Mouse (Mus musculus): ENCODE measurements at regions not wholly inside any gene's neighbourhood (a gene's known extent, or its start where the extent isn't known, plus 50 kb on each side); places are given as distances from the start of the nearest gene placed in this dataset.

DNA sequence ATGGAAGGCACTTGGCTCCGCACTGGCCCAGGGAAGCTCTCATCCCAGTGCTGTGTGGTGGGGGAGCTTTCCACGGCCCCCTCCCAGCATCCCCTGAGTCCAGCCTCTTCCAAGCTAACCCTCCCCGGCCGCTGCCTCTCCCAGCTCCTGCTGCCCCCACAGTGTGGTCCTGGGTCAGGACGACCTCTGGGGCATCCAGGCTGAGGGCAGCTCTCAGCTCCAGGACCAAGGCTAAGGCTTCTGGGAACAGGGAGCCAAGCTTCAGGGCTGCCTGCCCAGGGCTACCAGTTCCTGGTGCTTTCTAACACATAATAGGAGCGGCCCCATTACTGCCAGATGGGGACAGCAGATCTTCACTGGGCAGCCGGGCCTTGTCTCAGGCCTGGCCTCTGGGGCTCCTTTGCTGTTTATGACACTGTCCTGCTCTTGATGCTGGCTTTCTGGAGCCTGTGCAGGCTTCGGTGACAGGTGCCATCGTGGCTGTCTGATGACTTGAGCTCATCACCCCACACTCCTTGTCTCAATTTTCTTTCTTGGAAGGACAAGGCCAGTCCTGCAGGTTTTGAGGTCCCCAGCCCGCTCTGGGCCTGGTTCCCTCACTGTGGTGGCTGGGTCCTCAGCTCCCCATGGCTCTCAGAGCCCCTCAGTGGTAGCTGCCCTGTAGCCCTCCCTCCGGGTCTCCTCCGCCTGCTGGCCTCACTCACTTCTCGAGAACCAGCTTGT lies 71.2 kb upstream of the Tmem189 start:
- H3K4me1 ChIP-seq (ENCODE audit: control insufficient read depth, insufficient read depth, low read length) = peaks cover 13% of the 10 kb centered on the region
- H3K4me3 ChIP-seq (ENCODE audit: insufficient read depth, low read depth, low read length) = no peak overlapping the region
- WGBS = 86% methylated on average over 13 of the region's 13 CpGs
- TF ChIP-seq POLR2A (IDR thresholded peaks at IDR 0.05; ENCODE audit: insufficient read depth, low read depth, low read length) (no peak), CTCF (IDR thresholded peaks at IDR 0.05; ENCODE audit: insufficient read depth, low read depth, low read length) (no peak; the same call in 1 of the 2 replicates)
- H3K27ac ChIP-seq (ENCODE audit: insufficient read depth, low read depth, low read length) = no peak overlapping the region

- Histone ChIP-seq H3K4me3 (ENCODE audit: insufficient read depth, low read depth, low read length) (no peak overlapping the region), H3K27ac (ENCODE audit: insufficient read depth, low read depth, low read length) (no peak overlapping the region), H3K4me1 (ENCODE audit: control insufficient read depth, insufficient read depth, low read length) (peaks cover 11% of the 10 kb centered on the region)
- WGBS = 93% methylated on average over 9 of the region's 9 CpGs
- TF ChIP-seq CTCF (IDR thresholded peaks at IDR 0.05; ENCODE audit: insufficient read depth, low read depth, low read length) (no peak), POLR2A (IDR thresholded peaks at IDR 0.05; ENCODE audit: insufficient read depth, low read depth, low read length) (no peak)
Measured at GRCm38 (mm10) chr2:167759603-167760390, 70.2 kb upstream of the Tmem189 start.

- TF ChIP-seq CTCF (IDR thresholded peaks at IDR 0.05; ENCODE audit: insufficient read depth, low read depth, low read length) (no peak), POLR2A (IDR thresholded peaks at IDR 0.05; ENCODE audit: insufficient read depth, low read depth, low read length) (no peak; the same call in 1 of the 2 replicates)
- H3K4me1 ChIP-seq (ENCODE audit: control insufficient read depth, insufficient read depth, low read length) = peaks cover 10% of the 10 kb centered on the region
- no peak overlapping the region for H3K27ac ChIP-seq (ENCODE audit: insufficient read depth, low read depth, low read length)
- H3K4me3 ChIP-seq (ENCODE audit: insufficient read depth, low read depth, low read length) = no peak overlapping the region
- WGBS = 68% methylated on average over 12 of the region's 12 CpGs
Measured at GRCm38 (mm10) chr2:167757157-167757780, 67.6 kb upstream of the Tmem189 start.

DNA sequence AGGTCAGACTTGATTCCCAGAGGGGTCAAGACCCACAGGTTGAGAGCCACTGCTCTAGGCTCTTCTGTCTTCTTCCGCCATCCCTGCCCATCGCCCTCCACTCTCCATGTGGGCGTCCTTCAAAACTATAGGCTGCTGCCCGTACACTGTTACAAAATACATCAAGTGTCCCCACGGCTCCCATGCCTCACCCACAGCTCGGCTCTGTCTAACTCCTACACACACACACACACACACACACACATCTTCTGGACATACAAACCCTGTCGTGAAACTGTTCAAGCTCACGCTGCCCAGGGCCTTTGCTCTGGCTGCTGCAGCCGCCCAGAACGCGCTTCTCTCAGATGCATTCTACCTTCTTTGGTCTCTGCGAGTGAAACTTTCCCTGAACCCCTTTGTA lies 67.1 kb upstream of the Tmem189 start:
- Histone ChIP-seq H3K4me3 (ENCODE audit: insufficient read depth, low read depth, low read length) (no peak overlapping the region), H3K4me1 (ENCODE audit: control insufficient read depth, insufficient read depth, low read length) (peaks cover 10% of the 10 kb centered on the region)
- WGBS = 91% methylated on average over 12 of the region's 12 CpGs

DNA sequence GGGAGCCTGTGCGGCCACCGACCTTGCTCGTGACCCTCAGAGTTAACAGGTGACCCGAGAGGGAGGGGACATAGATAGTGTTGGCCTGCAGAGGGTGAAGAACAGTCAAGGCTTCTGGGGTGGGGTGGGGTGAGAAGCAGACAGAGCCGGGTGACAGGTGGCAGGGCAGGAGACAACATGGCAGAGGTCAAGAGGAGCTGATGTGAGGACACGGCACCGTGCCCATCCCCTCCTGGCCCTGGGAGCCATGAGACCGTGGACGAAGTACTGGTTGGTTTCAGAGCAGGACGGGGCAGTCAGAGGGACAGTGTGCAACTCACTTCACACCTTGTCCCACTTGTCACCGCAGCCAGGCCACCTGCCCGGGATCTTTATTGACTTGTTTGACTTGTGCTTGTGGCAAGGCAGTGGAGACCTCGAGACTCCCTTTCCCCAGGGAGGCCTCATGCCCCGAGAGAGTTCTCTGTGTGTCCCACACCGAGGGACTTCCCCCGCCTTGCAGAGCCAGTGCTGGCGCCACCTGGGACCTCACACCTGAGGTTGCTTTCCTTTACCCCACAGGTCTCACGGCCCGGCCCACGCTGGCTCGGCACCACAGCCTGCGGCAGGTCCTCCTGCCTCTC lies 65.4 kb upstream of the Tmem189 start:
- 93% methylated on average over 22 of the region's 22 CpGs for WGBS
- no peak for TF ChIP-seq CTCF (IDR thresholded peaks at IDR 0.05; ENCODE audit: insufficient read depth, low read depth, low read length)
- TF ChIP-seq POLR2A (IDR thresholded peaks at IDR 0.05; ENCODE audit: insufficient read depth, low read depth, low read length) = no peak
- H3K4me3 ChIP-seq (ENCODE audit: insufficient read depth, low read depth, low read length) = no peak overlapping the region
- no peak overlapping the region for H3K27ac ChIP-seq (ENCODE audit: insufficient read depth, low read depth, low read length)
- peaks cover 2% of the 10 kb centered on the region; the same call in 1 of the 2 replicates for H3K4me1 ChIP-seq (ENCODE audit: control insufficient read depth, insufficient read depth, low read length)

More for the DNA sequence above, 67.1 kb upstream of the Tmem189 start:
- H3K27ac ChIP-seq (ENCODE audit: insufficient read depth, low read depth, low read length) = no peak overlapping the region
- TF ChIP-seq POLR2A (IDR thresholded peaks at IDR 0.05; ENCODE audit: insufficient read depth, low read depth, low read length) = peak; percentile 12; the same call in 1 of the 2 replicates
- TF ChIP-seq CTCF (IDR thresholded peaks at IDR 0.05; ENCODE audit: insufficient read depth, low read depth, low read length) = no peak

DNA sequence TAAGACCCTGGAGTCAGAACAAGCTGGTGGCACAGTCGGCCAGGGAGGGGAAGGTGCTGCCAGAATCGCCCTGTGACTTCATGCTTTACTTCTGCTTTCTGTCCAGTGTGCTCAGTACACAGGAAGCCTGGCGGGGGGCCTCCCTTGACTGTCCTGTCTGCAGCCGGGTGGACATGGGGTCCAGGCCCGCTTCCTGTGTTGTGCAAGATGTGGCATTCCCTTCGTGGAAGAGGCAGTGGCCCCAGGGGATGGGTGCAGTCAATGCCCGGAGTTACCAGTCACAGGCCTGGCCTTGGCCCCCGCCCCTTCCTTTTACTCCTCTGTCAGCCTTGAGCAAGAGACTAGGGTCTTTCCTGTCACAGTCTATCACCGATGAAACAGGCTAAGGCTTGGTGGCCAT lies 64.3 kb upstream of the Tmem189 start:
- peaks cover 2% of the 10 kb centered on the region; the same call in 1 of the 2 replicates for H3K4me1 ChIP-seq (ENCODE audit: control insufficient read depth, insufficient read depth, low read length)
- no peak overlapping the region for H3K4me3 ChIP-seq (ENCODE audit: insufficient read depth, low read depth, low read length)
- no peak overlapping the region for H3K27ac ChIP-seq (ENCODE audit: insufficient read depth, low read depth, low read length)
- WGBS = 84% methylated on average over 9 of the region's 9 CpGs
- TF ChIP-seq CTCF (IDR thresholded peaks at IDR 0.05; ENCODE audit: insufficient read depth, low read depth, low read length) = no peak
- TF ChIP-seq POLR2A (IDR thresholded peaks at IDR 0.05; ENCODE audit: insufficient read depth, low read depth, low read length) = no peak

GRCm38 (mm10) chr2:167752805-167753556 lies 63.4 kb upstream of the Tmem189 start:
- Histone ChIP-seq H3K27ac (ENCODE audit: insufficient read depth, low read depth, low read length) (no peak overlapping the region), H3K4me3 (ENCODE audit: insufficient read depth, low read depth, low read length) (no peak overlapping the region), H3K4me1 (ENCODE audit: control insufficient read depth, insufficient read depth, low read length) (peaks cover 2% of the 10 kb centered on the region; the same call in 1 of the 2 replicates)
- 51% methylated on average over 12 of the region's 12 CpGs for WGBS
- TF ChIP-seq POLR2A (IDR thresholded peaks at IDR 0.05; ENCODE audit: insufficient read depth, low read depth, low read length) = no peak
- TF ChIP-seq CTCF (IDR thresholded peaks at IDR 0.05; ENCODE audit: insufficient read depth, low read depth, low read length) = no peak

DNA sequence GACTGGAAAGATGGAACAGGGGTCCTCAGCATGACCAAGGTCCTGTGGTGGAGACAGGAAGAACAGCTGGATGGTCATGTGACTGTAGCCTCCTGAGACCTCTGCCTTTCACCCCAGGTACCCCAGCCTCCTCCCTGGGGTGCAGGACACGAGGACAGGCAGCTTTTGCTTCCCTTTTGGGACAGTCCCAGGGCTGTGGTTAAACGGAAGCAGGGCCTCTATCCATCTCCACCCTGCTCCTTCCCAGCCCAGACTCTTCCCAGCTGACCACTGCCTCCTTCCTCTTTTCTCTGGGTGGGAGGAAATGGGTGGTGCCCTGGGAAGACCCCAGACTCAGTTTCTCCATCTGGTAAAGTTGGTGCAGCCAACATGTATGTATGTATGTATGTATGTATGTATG lies 62.0 kb upstream of the Tmem189 start:
- Histone ChIP-seq H3K27ac (ENCODE audit: insufficient read depth, low read depth, low read length) (no peak overlapping the region), H3K4me3 (ENCODE audit: insufficient read depth, low read depth, low read length) (no peak overlapping the region), H3K4me1 (ENCODE audit: control insufficient read depth, insufficient read depth, low read length) (peaks cover 6% of the 10 kb centered on the region; the same call in 1 of the 2 replicates)
- TF ChIP-seq POLR2A (IDR thresholded peaks at IDR 0.05; ENCODE audit: insufficient read depth, low read depth, low read length) (no peak), CTCF (IDR thresholded peaks at IDR 0.05; ENCODE audit: insufficient read depth, low read depth, low read length) (no peak)
- WGBS = 69% methylated on average over 2 of the region's 2 CpGs
